In the genomic region with DNA sequence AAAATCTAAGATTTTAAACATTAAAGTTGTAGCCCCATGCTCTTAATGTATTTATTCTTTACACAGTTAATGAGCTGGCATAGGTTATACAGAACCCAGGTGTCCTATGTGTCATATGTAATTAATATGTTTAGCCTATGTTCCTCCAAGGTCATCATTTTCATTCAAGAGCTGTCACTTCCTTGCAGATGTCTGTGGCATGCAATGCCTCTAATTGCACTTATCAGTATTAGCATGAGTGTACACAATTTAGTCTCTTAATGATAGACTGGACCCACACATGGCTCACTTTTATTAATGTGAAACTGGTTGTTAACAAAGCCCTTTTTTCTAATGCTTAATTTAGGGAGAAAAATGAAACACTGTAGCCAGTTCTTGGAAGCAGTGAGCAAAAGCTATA, we compare ENCODE assay signal across 17 mouse cellular contexts.
"Had no signal": no experiment of that assay in that cellular context is flagged by ENCODE, and none has a peak within 500 bp of the region (broad histone marks: within the 10 kb centered on the region; RNA-seq: fewer than 3 reads in every experiment).

No protein-coding gene starts in this region.

- H3K36me3 ChIP-seq: midbrain, embryonic 15.5 days; stomach, embryonic 15.5 days had no signal

- H3K9ac ChIP-seq: limb, embryonic 12.5 days; limb, embryonic 15.5 days; liver, embryonic 14.5 days; liver, postnatal 0 days; lung, embryonic 14.5 days; midbrain, embryonic 12.5 days; midbrain, embryonic 15.5 days; neural tube, embryonic 13.5 days; stomach, embryonic 15.5 days had no signal

- H3K9me3 ChIP-seq: limb, embryonic 12.5 days; limb, embryonic 15.5 days; midbrain, embryonic 12.5 days; midbrain, embryonic 15.5 days; neural tube, embryonic 13.5 days; stomach, embryonic 15.5 days had no signal

- H3K4me2 ChIP-seq: limb, embryonic 12.5 days; limb, embryonic 15.5 days; liver, embryonic 11.5 days; lung, embryonic 14.5 days; midbrain, embryonic 12.5 days; midbrain, embryonic 15.5 days; neural tube, embryonic 13.5 days; stomach, embryonic 15.5 days had no signal

- ATAC-seq: liver, postnatal 0 days; midbrain, embryonic 15.5 days had no signal

- H3K4me1 ChIP-seq: limb, embryonic 12.5 days; limb, embryonic 15.5 days; midbrain, embryonic 15.5 days; stomach, embryonic 15.5 days had no signal

- H3K27ac ChIP-seq: limb, embryonic 12.5 days; limb, embryonic 15.5 days; liver, embryonic 14.5 days; macrophage; midbrain, embryonic 12.5 days; midbrain, embryonic 15.5 days; neural tube, embryonic 13.5 days; stomach, embryonic 15.5 days had no signal

- DNase-seq: kidney, postnatal 14 days; kidney, postnatal 4 days; left cerebral cortex, postnatal 4 days; liver, postnatal 0 days; lung, embryonic 14.5 days; right cerebral cortex, postnatal 25 days; spleen, adult 18-20 months; thymus, postnatal 25 days had no signal

- H3K4me3 ChIP-seq: limb, embryonic 12.5 days; limb, embryonic 15.5 days; midbrain, embryonic 12.5 days; midbrain, embryonic 15.5 days; neural tube, embryonic 13.5 days; stomach, embryonic 15.5 days had no signal

- H3K27me3 ChIP-seq: limb, embryonic 12.5 days; limb, embryonic 15.5 days; midbrain, embryonic 12.5 days; midbrain, embryonic 15.5 days; neural tube, embryonic 13.5 days; stomach, embryonic 15.5 days had no signal
